Mouse (Mus musculus): ENCODE results near the gene Adamts6.

DNA sequence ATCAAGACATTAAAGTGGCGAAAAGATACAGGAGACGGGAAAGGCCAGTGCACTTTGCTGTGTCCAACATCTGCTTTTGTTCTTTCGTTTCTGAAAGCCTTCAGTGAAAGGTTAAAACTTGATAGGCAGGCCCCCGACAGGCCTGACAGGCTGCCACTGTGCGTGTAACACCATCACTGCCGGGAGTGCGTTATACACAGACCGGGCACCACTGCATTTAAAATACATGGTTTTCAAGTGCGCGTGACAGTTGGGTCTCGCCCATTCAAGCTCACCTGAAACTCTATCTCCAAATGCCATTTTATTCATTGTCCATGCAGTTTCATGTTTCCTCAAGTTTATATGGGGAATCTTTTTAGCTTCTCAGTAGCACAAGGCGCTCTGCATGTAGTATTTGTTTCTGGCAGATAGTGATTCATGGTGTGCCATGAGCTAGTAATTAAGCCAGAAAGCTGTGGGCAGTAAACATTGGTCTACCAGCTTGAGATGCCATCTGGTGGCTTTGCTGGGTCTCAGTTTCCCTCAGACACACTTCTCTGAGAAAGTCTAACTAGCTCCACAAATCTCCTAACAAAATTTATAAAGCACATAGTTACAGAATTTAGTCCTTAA, 195.6 kb downstream of the Adamts6 start:
- TF ChIP-seq MAFK (IDR thresholded peaks at IDR 0.05; ENCODE audit: insufficient read depth, low read depth, low read length), result no peak
- no peak for TF ChIP-seq ZNF384 (IDR thresholded peaks at IDR 0.05; ENCODE audit: low read depth, low read length)
- no peak for TF ChIP-seq ZC3H11A (IDR thresholded peaks at IDR 0.05; ENCODE audit: borderline replicate concordance, low read depth, low read length)
